Mouse (Mus musculus) myocyte (in vitro differentiated cells): ENCODE results near the gene Itga6. TPM values are rescaled to one million over a fixed set of nuclear protein-coding genes. Genes with fewer than 3 reads are reported as not detected.

ENCODE experiments used
- H3K27me3 ChIP-seq: one replicate; pipeline ENCODE4 v1.6.1; 2011; ENCODE audit not compliant: control insufficient read depth, insufficient read depth, insufficient read length
- H3K36me3 ChIP-seq: one replicate; pipeline ENCODE4 v1.6.1; 2011; ENCODE audit not compliant: control insufficient read depth, insufficient read depth
- H3K4me2 ChIP-seq: one replicate; pipeline ENCODE4 v1.6.1; 2011; ENCODE audit warnings: low read depth, control low read depth
- H3K4me3 ChIP-seq: one replicate; pipeline ENCODE4 v1.5.1; 2011; ENCODE audit warnings: mild to moderate bottlenecking, control low read depth, moderate library complexity
- H3K79me2 ChIP-seq: one replicate; pipeline ENCODE4 v1.6.1; 2011; ENCODE audit not compliant: control insufficient read depth, insufficient read depth
- H3ac ChIP-seq: one replicate; pipeline ENCODE4 v1.6.1; 2011; ENCODE audit not compliant: control insufficient read depth, insufficient read length
- CEBPB ChIP-seq: IDR thresholded peaks from 2 replicates; pipeline ENCODE4 v1.6.1; 2011; ENCODE audit warnings: mild to moderate bottlenecking, moderate library complexity; ENCODE audit not compliant: poor library complexity, insufficient read depth, severe bottlenecking
- E2F4 ChIP-seq: IDR thresholded peaks from one replicate; pipeline ENCODE4 v1.6.1; 2011; ENCODE audit warnings: mild to moderate bottlenecking, control low read depth, moderate library complexity; ENCODE audit not compliant: insufficient read depth
- MAX ChIP-seq: IDR thresholded peaks from one replicate; pipeline ENCODE4 v1.6.1; 2011; ENCODE audit warnings: low read depth, mild to moderate bottlenecking, control low read depth
- MYOD1 ChIP-seq, 3 experiments: IDR thresholded peaks; one replicate each; pipeline ENCODE4 v1.6.1; 2011; ENCODE audit warnings: control low read depth in 2 of 3, low read depth in 2 of 3, mild to moderate bottlenecking in 2 of 3, moderate library complexity in 1 of 3; ENCODE audit not compliant: insufficient read length in 2 of 3, control insufficient read depth in 1 of 3
- MYOG ChIP-seq, 3 experiments: IDR thresholded peaks; one replicate each; pipeline ENCODE4 v1.6.1; 2011; ENCODE audit warnings: control low read depth in 2 of 3, low read depth in 2 of 3, mild to moderate bottlenecking in 2 of 3; ENCODE audit not compliant: insufficient read length in 2 of 3, control insufficient read depth in 1 of 3, insufficient read depth in 1 of 3
- POLR2A ChIP-seq: IDR thresholded peaks from one replicate; pipeline ENCODE4 v1.6.1; 2011; ENCODE audit warnings: low read depth, mild to moderate bottlenecking, control low read depth, moderate library complexity; ENCODE audit not compliant: insufficient read length
- POLR2AphosphoS2 ChIP-seq: IDR thresholded peaks from one replicate; pipeline ENCODE4 v1.6.1; 2011; ENCODE audit warnings: low read depth, control low read depth; ENCODE audit not compliant: insufficient read length
- REST ChIP-seq: IDR thresholded peaks from one replicate; pipeline ENCODE4 v1.6.1; 2011; ENCODE audit warnings: mild to moderate bottlenecking, control low read depth, moderate library complexity; ENCODE audit not compliant: insufficient read depth, insufficient read length
- SRF ChIP-seq: IDR thresholded peaks from one replicate; pipeline ENCODE4 v1.6.1; 2011; ENCODE audit warnings: low read depth; ENCODE audit not compliant: control insufficient read depth, insufficient read length
- TCF12 ChIP-seq: IDR thresholded peaks from one replicate; pipeline ENCODE4 v1.6.1; 2011; ENCODE audit warnings: mild to moderate bottlenecking, control low read depth; ENCODE audit not compliant: poor library complexity, insufficient read depth, severe bottlenecking
- TCF3 ChIP-seq: IDR thresholded peaks from one replicate; pipeline ENCODE4 v1.6.1; 2011; ENCODE audit warnings: low read depth, control low read depth; ENCODE audit not compliant: insufficient read length
- USF1 ChIP-seq: IDR thresholded peaks from one replicate; pipeline ENCODE4 v1.6.1; 2011; ENCODE audit warnings: low read depth, mild to moderate bottlenecking, control low read depth, moderate library complexity
- polyA plus RNA-seq: library from polyadenylated mRNA; unstranded; fragments of >200 nt; fragmentation: generic; extraction: Trizol; gene quantifications from one replicate; pipeline ENCODE4 v1.2.1, GENCODE M21; 2012; ENCODE audit warnings: missing spikeins

Gene Itga6
- polyA plus RNA-seq, 1 experiment = 50.4 TPM

DNA sequence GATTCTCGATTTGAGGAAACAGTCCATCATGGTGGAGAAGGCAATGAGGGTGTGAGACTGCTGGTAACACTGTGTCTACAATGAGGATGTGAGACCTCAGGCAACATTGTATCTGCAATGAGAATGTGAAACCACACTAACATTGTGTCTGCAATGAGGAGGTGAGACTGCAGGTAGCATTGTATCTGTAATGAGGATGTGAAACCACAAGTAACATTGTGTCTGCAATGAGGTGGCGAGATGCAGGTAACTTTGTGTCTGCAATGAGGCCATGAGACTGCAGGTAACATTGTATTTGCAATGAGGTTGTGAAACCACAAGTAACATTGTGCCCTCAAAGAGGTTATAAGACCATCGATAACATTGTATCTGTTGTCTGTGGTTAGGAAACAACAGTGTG lies 44.1 kb upstream of the Itga6 start:
- no peak overlapping the region for H3K4me2 ChIP-seq
- TF ChIP-seq MAX (no peak), POLR2AphosphoS2 (no peak), TCF12 (no peak), E2F4 (no peak), POLR2A (no peak), MYOG (IDR thresholded peaks at IDR 0.05; ENCODE audit: control insufficient read depth in 1 of 3, insufficient read depth in 1 of 3, insufficient read length in 2 of 3, low read depth in 2 of 3) (no peak), SRF (no peak), REST (no peak), TCF3 (no peak), MYOD1 (IDR thresholded peaks at IDR 0.05; ENCODE audit: control insufficient read depth in 1 of 3, insufficient read length in 2 of 3, low read depth in 2 of 3) (no peak), USF1 (no peak), CEBPB (no peak)
- H3K79me2 ChIP-seq = no peaks in the 10 kb centered on the region
- no peaks in the 10 kb centered on the region for H3K36me3 ChIP-seq
- no peaks in the 10 kb centered on the region for H3K27me3 ChIP-seq
- H3ac ChIP-seq = no peak overlapping the region
- H3K4me3 ChIP-seq = no peak overlapping the region

DNA sequence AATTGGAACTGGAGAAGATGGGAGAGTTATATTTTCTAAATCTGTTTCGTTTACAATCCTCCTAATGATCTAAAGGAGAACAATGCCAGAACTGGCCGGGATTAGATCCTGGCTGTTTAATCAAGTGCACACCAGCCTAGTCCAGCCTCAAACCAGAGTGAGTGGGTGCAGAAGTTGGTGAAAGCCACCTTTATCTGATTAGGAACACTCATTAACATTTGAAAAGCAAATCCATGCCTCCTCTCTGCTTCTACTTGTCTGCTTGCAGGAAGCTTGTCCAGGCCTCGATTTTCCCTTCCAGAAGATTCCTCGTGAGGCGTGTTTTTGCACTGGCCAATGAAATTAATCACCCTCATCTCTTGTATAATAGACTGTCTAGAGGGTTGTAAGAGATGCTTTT lies 41.1 kb upstream of the Itga6 start:
- Histone ChIP-seq H3K36me3 (no peaks in the 10 kb centered on the region), H3K4me2 (no peak overlapping the region)
- TF ChIP-seq E2F4 (no peak), POLR2A (no peak), MAX (no peak), USF1 (no peak), MYOG (IDR thresholded peaks at IDR 0.05; ENCODE audit: control insufficient read depth in 1 of 3, insufficient read depth in 1 of 3, insufficient read length in 2 of 3, low read depth in 2 of 3) (no peak), MYOD1 (IDR thresholded peaks at IDR 0.05; ENCODE audit: control insufficient read depth in 1 of 3, insufficient read length in 2 of 3, low read depth in 2 of 3) (no peak), REST (no peak), TCF3 (no peak), POLR2AphosphoS2 (no peak), SRF (no peak), CEBPB (no peak), TCF12 (no peak)

DNA sequence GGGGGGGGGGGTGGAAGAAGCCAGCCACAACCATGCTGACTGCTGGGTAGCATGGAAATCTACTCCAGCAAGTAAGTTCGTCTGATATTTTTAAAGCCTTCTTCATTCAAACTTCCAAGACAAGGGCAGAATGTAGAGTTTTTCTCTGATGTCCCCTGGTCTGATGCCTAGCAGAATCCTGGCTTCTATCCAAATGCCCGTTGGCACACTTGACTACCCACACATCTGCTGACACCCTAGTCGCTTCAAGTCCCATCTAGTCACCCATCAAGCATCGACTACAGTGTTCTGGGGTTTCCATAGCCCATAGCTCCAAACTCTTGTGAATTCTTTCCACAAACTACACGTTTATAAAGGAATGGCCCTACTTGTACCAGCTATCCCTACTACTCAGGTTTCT lies 36.5 kb upstream of the Itga6 start:
- TF ChIP-seq CEBPB = no peak
- TF ChIP-seq SRF = no peak
- no peak for TF ChIP-seq USF1
- TF ChIP-seq REST = no peak
- TF ChIP-seq MAX = no peak
- no peak for TF ChIP-seq MYOG (IDR thresholded peaks at IDR 0.05; ENCODE audit: control insufficient read depth in 1 of 3, insufficient read depth in 1 of 3, insufficient read length in 2 of 3, low read depth in 2 of 3)
- TF ChIP-seq MYOD1 (IDR thresholded peaks at IDR 0.05; ENCODE audit: control insufficient read depth in 1 of 3, insufficient read length in 2 of 3, low read depth in 2 of 3) = no peak
- TF ChIP-seq POLR2AphosphoS2 = no peak
- TF ChIP-seq POLR2A = no peak
- no peak for TF ChIP-seq E2F4
- TF ChIP-seq TCF3 = no peak
- TF ChIP-seq TCF12 = no peak
- H3K27me3 ChIP-seq = no peaks in the 10 kb centered on the region
- H3K79me2 ChIP-seq = no peaks in the 10 kb centered on the region
- no peak overlapping the region for H3K4me3 ChIP-seq
- no peaks in the 10 kb centered on the region for H3K36me3 ChIP-seq
- H3ac ChIP-seq = no peak overlapping the region
- H3K4me2 ChIP-seq = no peak overlapping the region

More for the DNA sequence above, 41.1 kb upstream of the Itga6 start:
- no peaks in the 10 kb centered on the region for H3K27me3 ChIP-seq
- no peak overlapping the region for H3K4me3 ChIP-seq
- H3ac ChIP-seq = no peak overlapping the region
- H3K79me2 ChIP-seq = no peaks in the 10 kb centered on the region

DNA sequence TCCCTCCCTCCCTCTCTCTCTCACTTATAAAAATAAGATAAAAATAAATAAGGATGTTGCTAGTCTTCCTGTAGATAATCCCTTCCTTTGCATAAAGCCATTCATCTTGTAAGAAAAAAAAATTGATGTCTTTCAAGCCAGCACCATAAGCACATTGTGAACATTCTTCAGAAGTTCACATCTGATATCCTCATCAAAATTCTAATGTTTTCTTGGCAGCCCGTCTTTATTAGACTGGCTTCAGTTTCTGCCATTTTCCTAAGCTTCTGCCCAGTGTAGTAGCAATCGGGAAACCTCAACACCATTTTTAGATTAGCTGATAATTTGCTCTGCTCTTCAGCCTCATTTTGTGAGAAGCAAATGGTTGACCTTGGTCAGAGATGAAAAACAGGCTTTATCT lies 33.8 kb upstream of the Itga6 start:
- Histone ChIP-seq H3ac (no peak overlapping the region), H3K4me3 (no peak overlapping the region), H3K36me3 (no peaks in the 10 kb centered on the region), H3K27me3 (no peaks in the 10 kb centered on the region), H3K79me2 (no peaks in the 10 kb centered on the region), H3K4me2 (no peak overlapping the region)
- TF ChIP-seq POLR2A = no peak
- TF ChIP-seq MYOG (IDR thresholded peaks at IDR 0.05; ENCODE audit: control insufficient read depth in 1 of 3, insufficient read depth in 1 of 3, insufficient read length in 2 of 3, low read depth in 2 of 3) = no peak
- TF ChIP-seq MYOD1 (IDR thresholded peaks at IDR 0.05; ENCODE audit: control insufficient read depth in 1 of 3, insufficient read length in 2 of 3, low read depth in 2 of 3) = no peak
- no peak for TF ChIP-seq REST
- TF ChIP-seq E2F4 = no peak
- TF ChIP-seq TCF3 = no peak
- no peak for TF ChIP-seq CEBPB
- TF ChIP-seq USF1 = no peak
- no peak for TF ChIP-seq TCF12
- no peak for TF ChIP-seq MAX
- TF ChIP-seq POLR2AphosphoS2 = no peak
- no peak for TF ChIP-seq SRF

DNA sequence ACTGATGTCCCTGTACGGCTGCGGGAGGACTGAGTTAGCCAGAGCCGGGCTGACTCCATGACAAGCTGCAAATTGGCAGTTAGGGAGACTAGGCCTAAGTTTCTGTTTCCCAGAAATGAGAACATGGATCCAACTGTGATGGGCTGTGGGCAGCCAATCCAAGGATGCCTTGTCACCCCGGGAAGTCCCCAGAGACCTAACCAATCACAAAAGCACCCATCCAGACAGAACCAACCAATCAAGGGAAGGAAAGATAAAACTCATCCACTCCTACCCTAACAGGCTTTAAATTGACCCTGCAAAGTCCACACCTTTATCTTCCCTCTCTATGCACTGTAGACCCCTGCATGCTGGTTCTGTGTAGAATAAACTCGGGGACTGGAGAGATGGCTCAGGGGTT lies 31.0 kb upstream of the Itga6 start:
- H3K36me3 ChIP-seq = no peaks in the 10 kb centered on the region
- no peak overlapping the region for H3ac ChIP-seq
- H3K4me2 ChIP-seq = no peak overlapping the region
- no peaks in the 10 kb centered on the region for H3K27me3 ChIP-seq
- H3K4me3 ChIP-seq = no peak overlapping the region
- TF ChIP-seq TCF3 = no peak
- no peak for TF ChIP-seq REST
- no peak for TF ChIP-seq CEBPB
- no peak for TF ChIP-seq E2F4
- no peak for TF ChIP-seq USF1
- no peak for TF ChIP-seq MYOD1 (IDR thresholded peaks at IDR 0.05; ENCODE audit: control insufficient read depth in 1 of 3, insufficient read length in 2 of 3, low read depth in 2 of 3)
- TF ChIP-seq SRF = no peak
- TF ChIP-seq MYOG (IDR thresholded peaks at IDR 0.05; ENCODE audit: control insufficient read depth in 1 of 3, insufficient read depth in 1 of 3, insufficient read length in 2 of 3, low read depth in 2 of 3) = no peak
- no peak for TF ChIP-seq POLR2AphosphoS2
- TF ChIP-seq MAX = no peak
- no peak for TF ChIP-seq POLR2A
- no peak for TF ChIP-seq TCF12
- no peaks in the 10 kb centered on the region for H3K79me2 ChIP-seq
